Mouse (Mus musculus) MN1 (cell line): ENCODE data around the gene Pik3r6.

Experiments
- DNase-seq: peaks from one replicate; pipeline ENCODE4 v3.0.0-alpha.2; 2016; ENCODE audit warnings: low spot score

The Pik3r6 gene

GRCm38 (mm10) chr11:68502902-68503629 lies at the start of gene Pik3r6:
TSS of gene Pik3r6 (plus strand) at chr11:68503019.
- no peak for DNase-seq

- no peak for DNase-seq
These were observed 49.5 kb upstream of the Pik3r6 start for GRCm38 (mm10) chr11:68453301-68453700.

GRCm38 (mm10) chr11:68458086-68458485 lies 44.7 kb upstream of the Pik3r6 start:
- no peak for DNase-seq

GRCm38 (mm10) chr11:68459021-68459420 lies 43.8 kb upstream of the Pik3r6 start:
- DNase-seq = no peak

- DNase-seq = no peak
These were observed 43.3 kb upstream of the Pik3r6 start for GRCm38 (mm10) chr11:68459486-68459885.

GRCm38 (mm10) chr11:68462716-68463115 lies 40.1 kb upstream of the Pik3r6 start:
- DNase-seq = no peak

GRCm38 (mm10) chr11:68464260-68464659 lies 38.6 kb upstream of the Pik3r6 start:
- DNase-seq = no peak

- DNase-seq = no peak
These were observed 37.7 kb upstream of the Pik3r6 start for GRCm38 (mm10) chr11:68465090-68465489.

GRCm38 (mm10) chr11:68467441-68467840 lies 35.4 kb upstream of the Pik3r6 start:
- no peak for DNase-seq

- no peak for DNase-seq
These were observed 34.7 kb upstream of the Pik3r6 start for GRCm38 (mm10) chr11:68467962-68468612.

GRCm38 (mm10) chr11:68468886-68469285 lies 33.9 kb upstream of the Pik3r6 start:
- no peak for DNase-seq

GRCm38 (mm10) chr11:68472162-68472849 lies 30.5 kb upstream of the Pik3r6 start:
- DNase-seq = no peak

- DNase-seq = no peak
These were observed 28.2 kb upstream of the Pik3r6 start for GRCm38 (mm10) chr11:68474600-68474999.

GRCm38 (mm10) chr11:68475676-68476075 lies 27.1 kb upstream of the Pik3r6 start:
- no peak for DNase-seq

- no peak for DNase-seq
These were observed 25.2 kb upstream of the Pik3r6 start for GRCm38 (mm10) chr11:68477661-68478060.

- DNase-seq = no peak
These were observed 24.2 kb upstream of the Pik3r6 start for GRCm38 (mm10) chr11:68478574-68478981.

GRCm38 (mm10) chr11:68480660-68481059 lies 22.2 kb upstream of the Pik3r6 start:
- DNase-seq = no peak

GRCm38 (mm10) chr11:68482001-68482400 lies 20.8 kb upstream of the Pik3r6 start:
- no peak for DNase-seq

- no peak for DNase-seq
These were observed 19.6 kb upstream of the Pik3r6 start for GRCm38 (mm10) chr11:68483213-68483612.

GRCm38 (mm10) chr11:68484431-68484830 lies 18.4 kb upstream of the Pik3r6 start:
- DNase-seq = no peak

GRCm38 (mm10) chr11:68485206-68485942 lies 17.4 kb upstream of the Pik3r6 start:
- DNase-seq = peak; percentile 62

GRCm38 (mm10) chr11:68486093-68486492 lies 16.7 kb upstream of the Pik3r6 start:
- DNase-seq = no peak
